Mouse (Mus musculus): ENCODE measurements around the gene P4ha2. TPM values are rescaled to one million over a fixed set of nuclear protein-coding genes. Genes with fewer than 3 reads are reported as not detected.

P4ha2 gene
- 10 to 100 TPM; 25.6 to 32.3 TPM for total RNA-seq (2021)
- long read RNA-seq, experiment 1, transcript P4ha2-202 (16 exons, 2,263 nt) = minor isoform, 5 of 44 reads
- long read RNA-seq, experiment 1, transcript P4ha2-201 (16 exons, 2,230 nt) = major isoform, 21 of 44 reads
- long read RNA-seq, experiment 1, partial matches to known transcripts = 16 of 44 reads
- long read RNA-seq, experiment 1, other reads (novel, unspliced or antisense) = 2 of 44 reads
- long read RNA-seq, experiment 2, transcript P4ha2-201 (16 exons, 2,230 nt) = major isoform, 26 of 45 reads
- long read RNA-seq, experiment 2, partial matches to known transcripts = 8 of 45 reads
- long read RNA-seq, experiment 2, other reads (novel, unspliced or antisense) = 7 of 45 reads

GRCm38 (mm10) chr11:54100045-54100691 lies at the start of gene P4ha2:
Gene P4ha2 (plus strand): TSS chr11:54100095.
- no peak for DNase-seq

- no peak for DNase-seq
Measured at GRCm38 (mm10) chr11:54050205-54050604, 49.7 kb upstream of the P4ha2 start.

- no peak for DNase-seq
Measured at GRCm38 (mm10) chr11:54051161-54051560, 48.7 kb upstream of the P4ha2 start.

GRCm38 (mm10) chr11:54052128-54052527 lies 47.8 kb upstream of the P4ha2 start:
- no peak for DNase-seq

GRCm38 (mm10) chr11:54053090-54053489 lies 46.8 kb upstream of the P4ha2 start:
- no peak for DNase-seq

- DNase-seq = no peak
Measured at GRCm38 (mm10) chr11:54054257-54054656, 45.6 kb upstream of the P4ha2 start.

GRCm38 (mm10) chr11:54056132-54056531 lies 43.8 kb upstream of the P4ha2 start:
- DNase-seq = no peak

- no peak for DNase-seq
Measured at GRCm38 (mm10) chr11:54057428-54057827, 42.5 kb upstream of the P4ha2 start.

GRCm38 (mm10) chr11:54058056-54058617 lies 41.8 kb upstream of the P4ha2 start:
- DNase-seq = no peak

- DNase-seq = no peak
Measured at GRCm38 (mm10) chr11:54058643-54059042, 41.3 kb upstream of the P4ha2 start.

- no peak for DNase-seq
Measured at GRCm38 (mm10) chr11:54059526-54059925, 40.4 kb upstream of the P4ha2 start.

- DNase-seq = peak; percentile 78
Measured at GRCm38 (mm10) chr11:54060316-54060715, 39.6 kb upstream of the P4ha2 start.

GRCm38 (mm10) chr11:54062086-54062752 lies 37.7 kb upstream of the P4ha2 start:
- DNase-seq = no peak

GRCm38 (mm10) chr11:54062753-54063471 lies 37.0 kb upstream of the P4ha2 start:
- no peak for DNase-seq

- no peak for DNase-seq
Measured at GRCm38 (mm10) chr11:54063472-54063775, 36.5 kb upstream of the P4ha2 start.

GRCm38 (mm10) chr11:54064412-54064978 lies 35.4 kb upstream of the P4ha2 start:
- DNase-seq = no peak

- no peak for DNase-seq
Measured at GRCm38 (mm10) chr11:54065106-54065914, 34.6 kb upstream of the P4ha2 start.

GRCm38 (mm10) chr11:54065915-54066178 lies 34.0 kb upstream of the P4ha2 start:
- no peak for DNase-seq

GRCm38 (mm10) chr11:54066400-54066799 lies 33.5 kb upstream of the P4ha2 start:
- no peak for DNase-seq

- no peak for DNase-seq
Measured at GRCm38 (mm10) chr11:54067318-54067995, 32.4 kb upstream of the P4ha2 start.

GRCm38 (mm10) chr11:54067996-54068519 lies 31.8 kb upstream of the P4ha2 start:
- no peak for DNase-seq
